Mouse (Mus musculus): ENCODE measurements around the gene Ecm2. TPM values are rescaled to one million over a fixed set of nuclear protein-coding genes. Genes with fewer than 3 reads are reported as not detected.
A peak's percentile ranks its signal among the peaks of the same experiment; 100 is the strongest.

Ecm2 gene
- polyA plus RNA-seq, 1 experiment from 2014 or later: 3.1 TPM

- Histone ChIP-seq H3K27me3 (replicated peaks; ENCODE audit: insufficient read depth, low read length) (no peaks in the 10 kb centered on the region), H3K4me2 (replicated peaks; ENCODE audit: low read depth, low read length) (no peak overlapping the region), H3K9me3 (ENCODE audit: low read length) (no peaks in the 10 kb centered on the region), H3K9ac (replicated peaks; ENCODE audit: low read depth) (no peak overlapping the region), H3K36me3 (ENCODE audit: insufficient read depth, low read length) (no peaks in the 10 kb centered on the region), H3K4me3 (ENCODE audit: low read depth, low read length) (no peak overlapping the region), H3K4me1 (ENCODE audit: insufficient read depth, low read depth, low read length) (no peaks in the 10 kb centered on the region; the same call in 1 of the 2 replicates), H3K27ac (ENCODE audit: low read length) (0 out of 2 replicates have a peak overlapping the region, but pooled peaks have one; percentile 28)
- DNase-seq (ENCODE audit: low spot score): no peak
- WGBS: 69% methylated on average over 6 of the region's 6 CpGs
- TF ChIP-seq CTCF (IDR thresholded peaks at IDR 0.05) (no peak), EP300 (IDR thresholded peaks at IDR 0.05) (no peak)
- ATAC-seq: no peak; the same call in 1 of the 2 replicates
Observed at GRCm38 (mm10) chr13:49472676-49473005, 32.0 kb upstream of the Ecm2 start.

- Histone ChIP-seq H3K9ac (replicated peaks; ENCODE audit: low read depth) (no peak overlapping the region), H3K4me2 (replicated peaks; ENCODE audit: low read depth, low read length) (no peak overlapping the region), H3K9me3 (ENCODE audit: low read length) (no peaks in the 10 kb centered on the region), H3K36me3 (ENCODE audit: insufficient read depth, low read length) (no peaks in the 10 kb centered on the region), H3K4me1 (ENCODE audit: insufficient read depth, low read depth, low read length) (peaks cover 12% of the 10 kb centered on the region; the same call in 1 of the 2 replicates), H3K4me3 (ENCODE audit: low read depth, low read length) (no peak overlapping the region), H3K27ac (ENCODE audit: low read length) (no peak overlapping the region), H3K27me3 (replicated peaks; ENCODE audit: insufficient read depth, low read length) (no peaks in the 10 kb centered on the region)
- DNase-seq (ENCODE audit: low spot score) (no peak), ATAC-seq (no peak)
- no peak for TF ChIP-seq CTCF (IDR thresholded peaks at IDR 0.05)
- TF ChIP-seq EP300 (IDR thresholded peaks at IDR 0.05): no peak
- WGBS: 64% methylated on average over 3 of the region's 3 CpGs
Observed at GRCm38 (mm10) chr13:49477887-49478286, 26.7 kb upstream of the Ecm2 start.

DNA sequence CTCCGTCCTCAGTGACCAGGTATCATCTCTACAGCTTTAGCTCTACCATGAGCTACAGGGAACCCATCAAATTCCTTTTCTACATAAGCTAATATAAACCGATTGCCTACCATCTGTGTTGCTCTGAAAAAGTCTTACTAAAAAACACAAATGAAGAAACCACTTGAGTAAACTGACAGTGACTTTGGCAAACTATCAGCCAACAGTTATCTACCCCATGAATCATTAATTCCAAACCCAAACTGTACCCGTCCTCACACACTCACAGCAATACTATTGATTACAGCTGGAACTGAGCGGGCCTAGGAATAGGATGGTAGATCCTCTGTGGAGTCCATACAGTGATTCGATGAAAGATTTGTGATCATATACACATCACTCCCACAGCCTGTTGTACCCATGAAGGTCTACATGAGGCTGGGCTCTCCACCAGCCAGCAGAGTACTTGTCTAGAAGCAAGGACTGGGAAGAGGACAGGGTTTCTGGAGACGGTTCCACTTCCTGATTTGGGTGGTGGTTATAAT is 25.7 kb upstream of the Ecm2 start:
- no peak for TF ChIP-seq CTCF (IDR thresholded peaks at IDR 0.05)
- TF ChIP-seq EP300 (IDR thresholded peaks at IDR 0.05): no peak
- Histone ChIP-seq H3K4me3 (ENCODE audit: low read depth, low read length) (no peak overlapping the region), H3K36me3 (ENCODE audit: insufficient read depth, low read length) (no peaks in the 10 kb centered on the region), H3K4me1 (ENCODE audit: insufficient read depth, low read depth, low read length) (peaks cover 12% of the 10 kb centered on the region; the same call in 1 of the 2 replicates), H3K4me2 (replicated peaks; ENCODE audit: low read depth, low read length) (no peak overlapping the region), H3K27ac (ENCODE audit: low read length) (peak overlapping the region; percentile 74), H3K9ac (replicated peaks; ENCODE audit: low read depth) (no peak overlapping the region), H3K27me3 (replicated peaks; ENCODE audit: insufficient read depth, low read length) (no peaks in the 10 kb centered on the region), H3K9me3 (ENCODE audit: low read length) (no peaks in the 10 kb centered on the region)
- 69% methylated on average over 6 of the region's 6 CpGs for WGBS
- ATAC-seq: no peak
- no peak for DNase-seq (ENCODE audit: low spot score)

DNA sequence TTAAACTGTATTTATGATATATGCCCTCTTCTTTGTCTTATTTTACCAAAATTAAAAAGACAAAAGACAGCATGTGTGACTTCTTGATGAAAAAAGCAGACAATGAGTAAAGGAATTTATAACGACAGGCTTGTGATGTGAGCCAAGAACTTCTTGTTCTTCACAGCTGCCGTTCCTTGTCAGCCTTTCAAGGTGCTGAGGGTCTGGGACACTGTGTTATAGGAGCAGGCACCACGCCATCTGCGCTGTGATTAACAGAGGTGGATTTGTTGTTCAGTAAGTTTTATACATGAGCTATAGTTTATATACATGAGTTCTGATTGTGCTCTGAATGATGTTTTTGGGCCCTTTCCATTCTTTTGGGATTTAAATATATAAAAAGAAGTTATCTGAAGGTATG is 25.2 kb upstream of the Ecm2 start:
- no peak overlapping the region for H3K9ac ChIP-seq (replicated peaks; ENCODE audit: low read depth)
- TF ChIP-seq EP300 (IDR thresholded peaks at IDR 0.05): peak; percentile 61; the same call in 1 of the 2 replicates
- TF ChIP-seq CTCF (IDR thresholded peaks at IDR 0.05): no peak
- peak; percentile 60 for ATAC-seq
- H3K36me3 ChIP-seq (ENCODE audit: insufficient read depth, low read length): no peaks in the 10 kb centered on the region
- DNase-seq (ENCODE audit: low spot score): peak; percentile 66
- no peaks in the 10 kb centered on the region for H3K9me3 ChIP-seq (ENCODE audit: low read length)
- H3K4me3 ChIP-seq (ENCODE audit: low read depth, low read length): no peak overlapping the region
- H3K27ac ChIP-seq (ENCODE audit: low read length): peak overlapping the region; percentile 74
- peaks cover 12% of the 10 kb centered on the region; the same call in 1 of the 2 replicates for H3K4me1 ChIP-seq (ENCODE audit: insufficient read depth, low read depth, low read length)
- H3K27me3 ChIP-seq (replicated peaks; ENCODE audit: insufficient read depth, low read length): no peaks in the 10 kb centered on the region
- no peak overlapping the region for H3K4me2 ChIP-seq (replicated peaks; ENCODE audit: low read depth, low read length)
- WGBS: 46% methylated on average over 4 of the region's 4 CpGs

- 16% methylated on average over 2 of the region's 2 CpGs for WGBS
- Histone ChIP-seq H3K9me3 (ENCODE audit: low read length) (no peaks in the 10 kb centered on the region), H3K36me3 (ENCODE audit: insufficient read depth, low read length) (no peaks in the 10 kb centered on the region), H3K4me3 (ENCODE audit: low read depth, low read length) (no peak overlapping the region), H3K9ac (replicated peaks; ENCODE audit: low read depth) (no peak overlapping the region), H3K4me2 (replicated peaks; ENCODE audit: low read depth, low read length) (no peak overlapping the region), H3K27me3 (replicated peaks; ENCODE audit: insufficient read depth, low read length) (no peaks in the 10 kb centered on the region), H3K27ac (ENCODE audit: low read length) (peak overlapping the region; percentile 87; the same call in 1 of the 2 replicates), H3K4me1 (ENCODE audit: insufficient read depth, low read depth, low read length) (peaks cover 12% of the 10 kb centered on the region; the same call in 1 of the 2 replicates)
- ATAC-seq (peak; percentile 99), DNase-seq (ENCODE audit: low spot score) (peak; percentile 98)
- TF ChIP-seq CTCF (IDR thresholded peaks at IDR 0.05) (no peak), EP300 (IDR thresholded peaks at IDR 0.05) (peak; percentile 94)
Observed at GRCm38 (mm10) chr13:49480057-49480456, 24.6 kb upstream of the Ecm2 start.

DNA sequence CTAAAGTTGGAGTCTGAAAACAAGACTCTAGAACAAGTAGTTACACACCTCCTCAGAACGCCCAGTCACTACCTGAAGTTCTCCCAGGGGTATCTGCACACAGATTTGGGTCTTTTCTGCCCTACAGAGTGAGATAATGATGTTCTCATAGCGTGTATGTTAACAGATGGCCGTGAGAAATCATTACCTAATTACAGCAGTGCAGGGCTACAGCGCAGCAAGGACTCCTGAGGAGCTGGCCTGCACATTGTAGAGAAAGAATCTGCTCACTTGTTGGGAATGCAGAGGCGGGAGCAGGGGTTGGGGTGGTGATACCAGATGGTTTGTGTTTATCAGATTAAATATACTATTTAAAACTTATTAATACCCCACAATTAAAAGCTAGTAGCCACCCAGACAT is 24.1 kb upstream of the Ecm2 start:
- ATAC-seq: peak; percentile 57
- Histone ChIP-seq H3K4me3 (ENCODE audit: low read depth, low read length) (no peak overlapping the region), H3K27ac (ENCODE audit: low read length) (peak overlapping the region; percentile 87), H3K9me3 (ENCODE audit: low read length) (no peaks in the 10 kb centered on the region), H3K36me3 (ENCODE audit: insufficient read depth, low read length) (no peaks in the 10 kb centered on the region), H3K9ac (replicated peaks; ENCODE audit: low read depth) (no peak overlapping the region), H3K4me1 (ENCODE audit: insufficient read depth, low read depth, low read length) (peaks cover 12% of the 10 kb centered on the region; the same call in 1 of the 2 replicates), H3K4me2 (replicated peaks; ENCODE audit: low read depth, low read length) (no peak overlapping the region), H3K27me3 (replicated peaks; ENCODE audit: insufficient read depth, low read length) (no peaks in the 10 kb centered on the region)
- no peak for TF ChIP-seq CTCF (IDR thresholded peaks at IDR 0.05)
- no peak for TF ChIP-seq EP300 (IDR thresholded peaks at IDR 0.05)
- peak; percentile 69 for DNase-seq (ENCODE audit: low spot score)
- 39% methylated on average over 5 of the region's 5 CpGs for WGBS
